Mouse (Mus musculus) spleen, postnatal 10 days (tissue): Measurements from ENCODE around the gene Gm3187.
"Not testable (repeated sequence)": the region's sequence is repeated elsewhere in the genome, so short reads cannot be mapped to it uniquely, and the experiment has no call there.

Experiments used
- DNase-seq, 2 experiments: peaks; one replicate each; pipeline ENCODE4 v3.0.0; 2021 to 2022; ENCODE audit warnings: low spot score in 2 of 2

The Gm3187 gene

GRCm38 (mm10) chr14:5483907-5484306 is at the start of gene Gm3187:
Gene Gm3187 (plus strand): TSS chr14:5484207.
- not testable (repeated sequence) for DNase-seq

- DNase-seq: not testable (repeated sequence)
Observed at GRCm38 (mm10) chr14:5455367-5455766, 28.6 kb upstream of the Gm3187 start, which contains the start of gene Gm3194. Gene Gm3194 (minus strand): TSS chr14:5455467.

- not testable (repeated sequence) for DNase-seq
Observed at GRCm38 (mm10) chr14:5460469-5460868, 23.5 kb upstream of the Gm3187 start.

GRCm38 (mm10) chr14:5477730-5478129 is 6.3 kb upstream of the Gm3187 start, which contains the start of gene Gm8246:
Gene Gm8246 (minus strand): TSS chr14:5477830.
- not testable (repeated sequence) for DNase-seq

GRCm38 (mm10) chr14:5501374-5501773 is 17.4 kb downstream of the Gm3187 start, which contains the start of gene Gm3488:
Gene Gm3488 (plus strand): TSS chr14:5501674.
- DNase-seq: not testable (repeated sequence)

- not testable (repeated sequence) for DNase-seq
Observed at GRCm38 (mm10) chr14:5538196-5538595, 54.2 kb downstream of the Gm3187 start, which contains the start of gene Gm3532. Gene Gm3532 (plus strand): TSS chr14:5538496.
